Mouse (Mus musculus): Measurements from ENCODE around the gene Pik3ap1. TPM values are rescaled to one million over a fixed set of nuclear protein-coding genes. Genes with fewer than 3 reads are reported as not detected.
"Not testable (repeated sequence)": the region's sequence is repeated elsewhere in the genome, so short reads cannot be mapped to it uniquely, and the experiment has no call there.

The Pik3ap1 gene
- total RNA-seq (2021): under 1 TPM; 0.07 to 0.43 TPM
- long read RNA-seq, experiment 1: 0 reads
- long read RNA-seq, experiment 2: 0 reads

DNA sequence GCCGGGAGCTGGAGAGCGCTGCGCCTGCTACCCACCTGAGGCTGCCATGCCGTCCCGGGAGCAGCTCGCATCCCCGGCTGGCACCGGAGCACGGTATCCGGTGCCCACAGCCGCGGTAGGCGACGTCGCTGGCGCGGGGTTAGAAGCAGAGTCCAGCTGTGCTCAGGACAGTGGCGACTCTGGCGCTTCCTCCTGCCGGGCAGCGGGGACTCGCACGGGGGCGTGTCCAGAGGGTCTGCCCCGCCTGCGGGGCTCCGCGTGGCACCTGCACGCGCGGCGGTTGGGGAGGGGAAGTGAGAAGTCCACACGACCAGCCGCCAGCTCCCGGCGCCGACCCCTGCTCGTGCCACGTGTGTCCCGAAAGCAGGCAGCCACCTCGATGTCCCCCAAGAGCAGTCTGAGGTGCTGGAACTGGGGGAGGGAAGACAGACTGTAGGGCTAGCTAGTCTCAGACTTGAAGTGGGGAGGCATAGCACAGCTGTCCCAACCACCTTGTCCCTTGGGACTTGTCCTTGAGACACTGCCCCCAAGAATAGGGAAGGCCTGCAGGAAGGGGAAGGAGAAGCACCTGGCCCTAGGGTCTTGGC is at the start of gene Pik3ap1:
Gene Pik3ap1, minus strand, starts transcription at position 181 of the 587 bp plus-strand sequence.
- DNase-seq (ENCODE audit: low spot score): peak; percentile 13

DNA sequence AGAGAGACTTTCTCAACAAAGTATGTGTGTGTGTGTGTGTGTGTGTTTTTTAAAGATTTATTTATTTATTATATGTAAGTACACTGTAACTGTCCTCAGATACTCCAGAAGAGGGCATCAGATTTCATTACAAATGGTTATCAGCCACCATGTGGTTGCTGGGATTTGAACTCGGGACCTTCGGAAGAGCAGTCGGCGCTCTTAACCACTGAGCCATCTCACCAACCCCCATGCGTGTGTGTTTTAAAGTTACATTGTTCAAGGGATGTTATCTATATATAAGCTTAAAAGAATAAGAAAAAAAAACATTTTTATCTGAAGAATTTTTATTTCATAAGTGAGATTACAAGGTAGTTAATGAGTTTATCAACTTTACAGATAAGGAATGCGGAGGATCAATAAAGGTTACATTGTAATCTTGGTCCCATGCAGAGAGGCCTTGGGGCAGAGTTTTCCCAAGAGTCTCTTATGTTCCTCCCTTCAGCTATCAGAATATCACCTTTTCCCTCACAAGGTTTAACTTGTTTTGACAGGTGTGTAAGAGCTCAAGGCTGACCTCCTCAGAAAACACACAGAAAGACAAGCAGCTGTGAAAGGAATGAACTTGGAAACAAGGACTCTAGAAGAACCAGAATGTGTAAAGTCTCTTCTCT is 46.7 kb upstream of the Pik3ap1 start:
- DNase-seq (ENCODE audit: low spot score): not testable (repeated sequence)

DNA sequence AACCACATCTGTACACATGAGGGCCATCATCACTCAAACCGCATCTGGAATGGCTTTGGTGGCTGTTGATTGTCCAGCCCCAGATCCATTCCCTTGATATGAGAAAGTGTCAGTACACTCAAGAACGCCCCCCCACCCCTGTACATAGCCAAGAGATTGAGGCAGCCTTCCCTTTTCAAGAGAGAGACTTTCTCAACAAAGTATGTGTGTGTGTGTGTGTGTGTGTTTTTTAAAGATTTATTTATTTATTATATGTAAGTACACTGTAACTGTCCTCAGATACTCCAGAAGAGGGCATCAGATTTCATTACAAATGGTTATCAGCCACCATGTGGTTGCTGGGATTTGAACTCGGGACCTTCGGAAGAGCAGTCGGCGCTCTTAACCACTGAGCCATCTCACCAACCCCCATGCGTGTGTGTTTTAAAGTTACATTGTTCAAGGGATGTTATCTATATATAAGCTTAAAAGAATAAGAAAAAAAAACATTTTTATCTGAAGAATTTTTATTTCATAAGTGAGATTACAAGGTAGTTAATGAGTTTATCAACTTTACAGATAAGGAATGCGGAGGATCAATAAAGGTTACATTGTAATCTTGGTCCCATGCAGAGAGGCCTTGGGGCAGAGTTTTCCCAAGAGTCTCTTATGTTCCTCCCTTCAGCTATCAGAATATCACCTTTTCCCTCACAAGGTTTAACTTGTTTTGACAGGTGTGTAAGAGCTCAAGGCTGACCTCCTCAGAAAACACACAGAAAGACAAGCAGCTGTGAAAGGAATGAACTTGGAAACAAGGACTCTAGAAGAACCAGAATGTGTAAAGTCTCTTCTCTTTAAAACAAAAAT is 41.2 kb upstream of the Pik3ap1 start:
- DNase-seq (ENCODE audit: low spot score): not testable (repeated sequence)

DNA sequence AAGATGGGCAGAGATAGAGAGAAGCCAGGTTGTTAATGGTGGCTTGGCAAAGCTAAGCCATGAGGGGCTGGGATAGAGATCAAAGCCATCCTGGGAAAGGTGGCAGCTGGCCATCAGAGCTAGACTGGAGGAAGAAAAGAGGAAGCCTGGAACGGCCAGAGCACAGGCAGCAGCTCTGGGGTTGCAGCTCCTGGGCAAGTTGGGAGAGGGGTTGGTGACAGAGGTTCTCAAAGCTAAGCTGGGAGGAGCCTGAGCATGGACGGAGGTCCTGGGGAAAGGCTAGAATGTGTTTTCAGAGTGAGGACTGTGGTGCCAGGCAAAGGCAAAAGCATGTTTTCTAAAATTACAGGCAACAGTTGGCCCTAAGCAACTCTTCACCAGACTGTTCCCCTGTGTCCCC is 36.4 kb upstream of the Pik3ap1 start:
- no peak for DNase-seq (ENCODE audit: low spot score)

DNA sequence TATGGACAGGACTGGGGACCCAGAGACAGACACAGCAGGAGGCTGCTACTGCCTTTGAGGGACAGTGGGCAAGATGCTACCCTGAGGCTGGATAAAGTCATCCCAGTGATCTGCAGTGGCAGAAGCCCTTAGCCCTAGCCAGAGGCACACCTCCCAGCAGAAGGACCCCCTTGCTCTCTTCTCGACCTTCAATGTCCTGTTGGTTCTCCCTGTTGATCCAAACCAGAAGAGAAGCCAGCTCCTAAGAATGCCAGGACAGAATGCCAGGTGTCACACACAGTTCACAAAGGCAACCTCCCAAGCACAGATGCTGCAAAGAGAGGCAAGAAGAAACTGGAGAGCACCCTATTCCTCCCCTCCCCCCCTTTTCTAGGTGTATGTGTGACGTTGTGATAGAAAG is 33.9 kb upstream of the Pik3ap1 start:
- no peak for DNase-seq (ENCODE audit: low spot score)

DNA sequence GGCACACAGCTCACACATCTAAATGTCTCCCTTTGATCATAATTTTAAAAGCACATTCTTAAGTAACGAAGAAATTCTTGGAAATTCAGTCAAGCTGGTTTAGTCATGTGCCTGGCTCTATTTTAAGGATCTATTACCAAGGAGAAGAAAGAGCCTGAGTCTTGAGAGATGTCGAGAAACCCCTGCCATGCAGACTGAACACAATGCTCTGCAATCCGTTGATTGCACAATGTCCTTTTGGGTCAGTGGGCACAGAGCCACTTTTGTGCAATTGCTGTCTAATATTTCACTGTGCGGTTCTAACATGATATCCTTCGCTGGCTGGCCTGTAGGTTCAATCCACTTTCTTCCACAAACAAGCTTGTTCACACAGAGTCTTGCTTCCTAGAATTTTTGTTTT is 33.1 kb upstream of the Pik3ap1 start:
- DNase-seq (ENCODE audit: low spot score): no peak

DNA sequence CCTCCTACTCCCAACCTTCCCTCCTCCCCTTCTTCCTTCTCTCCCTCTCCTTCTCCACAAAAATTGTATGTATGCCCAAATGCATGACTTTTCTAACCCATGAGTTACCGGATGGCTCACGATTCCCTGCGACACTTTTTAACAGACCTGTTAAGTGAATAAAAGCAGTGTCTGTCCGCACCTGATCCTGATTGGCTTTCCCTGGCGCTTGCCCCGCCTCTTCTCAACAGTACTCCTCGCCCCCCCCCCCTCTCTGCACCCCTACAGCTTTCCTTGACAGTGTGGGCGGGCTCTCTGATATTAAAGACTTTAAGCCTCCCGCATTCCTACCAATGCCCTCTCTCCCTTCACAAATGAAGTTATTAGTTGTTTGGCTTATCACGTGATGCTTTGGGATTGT is 31.3 kb upstream of the Pik3ap1 start:
- DNase-seq (ENCODE audit: low spot score): no peak

DNA sequence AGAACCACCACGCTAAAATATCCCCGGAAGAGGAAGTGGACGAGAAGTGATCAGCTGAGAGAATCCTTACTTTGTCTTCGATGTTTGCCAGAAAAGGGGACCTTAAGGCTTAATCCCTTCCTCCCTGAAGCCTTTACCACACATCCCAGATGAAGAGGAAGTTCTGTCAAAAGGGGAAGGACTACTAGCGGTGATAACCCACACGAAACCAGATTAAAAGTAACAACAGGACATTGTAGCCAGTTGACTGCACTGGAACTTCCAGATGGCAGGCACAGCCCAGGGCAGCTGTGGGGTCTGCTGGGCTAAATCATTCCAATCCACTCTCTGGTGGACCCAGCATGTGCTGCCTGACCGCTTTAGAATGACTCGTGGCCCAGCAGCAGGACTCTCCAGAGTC is 17.7 kb upstream of the Pik3ap1 start:
- DNase-seq (ENCODE audit: low spot score): no peak

DNA sequence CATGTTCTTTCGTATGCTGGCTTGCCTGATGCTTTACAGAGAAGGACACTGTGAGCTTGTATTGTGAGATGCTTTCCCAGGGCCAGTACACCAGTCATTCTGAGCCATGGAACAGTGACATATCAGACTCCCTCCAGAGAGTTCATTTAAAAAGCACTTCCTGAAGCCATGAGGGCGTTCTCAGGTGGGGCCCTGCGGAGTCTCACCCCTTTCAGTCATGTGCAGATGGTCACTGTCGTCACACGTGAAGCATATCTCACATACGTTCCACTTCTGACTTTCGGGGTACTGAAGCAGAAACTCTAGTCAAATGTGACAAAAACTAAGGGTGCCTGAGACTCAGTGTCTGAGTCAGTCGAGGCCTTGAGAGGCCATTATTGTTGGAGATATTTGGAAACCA is 6.0 kb upstream of the Pik3ap1 start:
- DNase-seq (ENCODE audit: low spot score): no peak

DNA sequence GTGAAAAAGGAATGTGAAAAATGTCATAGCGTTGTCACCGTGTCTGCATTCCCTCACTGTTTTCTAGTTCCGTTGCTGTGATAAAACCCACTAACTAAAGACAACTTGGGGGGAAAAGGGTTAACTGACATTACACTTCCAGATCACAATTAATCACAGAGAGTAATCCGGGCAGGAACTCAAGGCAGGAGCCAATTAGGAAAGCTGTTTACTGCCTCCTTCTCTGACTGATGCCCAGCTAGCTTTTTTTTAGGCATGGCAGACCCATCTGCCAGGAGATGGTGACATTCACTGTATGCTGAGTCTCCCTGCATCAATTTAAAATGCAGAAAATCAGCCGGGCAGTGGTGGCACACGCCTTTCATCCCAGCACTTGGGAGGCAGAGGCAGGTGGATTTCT is 4.4 kb upstream of the Pik3ap1 start:
- DNase-seq (ENCODE audit: low spot score): no peak

DNA sequence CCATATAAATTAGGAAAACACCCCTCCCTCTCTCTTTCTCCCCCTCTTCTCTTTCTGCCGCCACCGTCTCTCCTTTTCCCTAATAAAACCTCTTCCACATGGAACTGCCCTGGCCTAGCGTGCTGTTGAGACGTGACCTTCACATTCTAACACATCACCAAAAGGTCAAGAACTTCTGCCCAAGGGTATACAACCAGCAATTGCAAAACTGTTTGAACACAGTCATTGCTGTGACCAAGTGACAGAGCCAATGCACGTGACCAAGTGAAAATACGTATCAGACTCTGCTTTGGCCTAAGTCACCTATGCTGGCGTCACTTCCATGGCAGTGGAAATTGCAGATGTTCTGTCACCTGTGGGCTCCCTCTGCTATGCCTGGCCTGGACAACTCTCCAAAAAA is 3.3 kb upstream of the Pik3ap1 start:
- DNase-seq (ENCODE audit: low spot score): no peak

DNA sequence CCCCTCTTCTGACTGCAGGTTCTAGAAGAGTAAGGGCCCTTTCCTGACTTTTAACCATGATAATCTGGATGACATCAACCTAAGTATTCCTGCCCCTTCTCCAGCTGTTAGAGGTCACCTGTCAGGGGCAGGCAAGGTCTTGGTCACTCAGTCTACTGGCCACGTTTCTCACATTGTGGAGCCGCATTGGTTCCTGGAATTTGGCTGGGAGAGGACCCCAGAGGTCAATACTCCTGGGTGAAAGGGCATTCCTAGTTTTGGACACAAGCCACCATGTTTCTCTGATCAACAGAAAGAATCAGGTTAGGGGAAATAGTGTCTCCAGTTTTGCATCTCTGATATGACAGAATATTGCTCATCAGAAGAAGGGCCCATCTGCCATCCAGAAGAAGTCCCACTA is 2.4 kb upstream of the Pik3ap1 start:
- DNase-seq (ENCODE audit: low spot score): no peak

DNA sequence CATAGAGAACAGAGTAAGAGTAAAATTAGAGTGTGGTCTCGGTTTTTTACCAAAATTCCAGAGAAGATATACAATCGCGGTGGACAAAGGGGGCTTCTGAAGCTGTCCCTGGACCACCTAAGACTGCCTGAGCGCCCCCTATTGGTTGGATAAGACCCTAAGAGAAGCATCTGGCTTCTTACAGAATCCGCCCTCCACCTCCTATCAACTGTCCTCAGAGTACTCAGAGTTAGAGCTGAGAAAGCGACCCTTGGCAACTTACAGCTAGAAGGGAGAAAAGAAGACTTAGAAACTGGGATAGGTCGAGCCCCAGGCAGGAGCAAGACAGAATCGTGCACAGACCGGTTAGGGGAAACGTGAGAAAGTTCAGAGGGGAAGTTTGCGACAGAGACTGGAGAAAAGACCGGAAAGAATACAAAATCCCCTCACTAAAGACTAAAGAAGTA is 473 bp downstream of the Pik3ap1 start:
- no peak for DNase-seq (ENCODE audit: low spot score)

DNA sequence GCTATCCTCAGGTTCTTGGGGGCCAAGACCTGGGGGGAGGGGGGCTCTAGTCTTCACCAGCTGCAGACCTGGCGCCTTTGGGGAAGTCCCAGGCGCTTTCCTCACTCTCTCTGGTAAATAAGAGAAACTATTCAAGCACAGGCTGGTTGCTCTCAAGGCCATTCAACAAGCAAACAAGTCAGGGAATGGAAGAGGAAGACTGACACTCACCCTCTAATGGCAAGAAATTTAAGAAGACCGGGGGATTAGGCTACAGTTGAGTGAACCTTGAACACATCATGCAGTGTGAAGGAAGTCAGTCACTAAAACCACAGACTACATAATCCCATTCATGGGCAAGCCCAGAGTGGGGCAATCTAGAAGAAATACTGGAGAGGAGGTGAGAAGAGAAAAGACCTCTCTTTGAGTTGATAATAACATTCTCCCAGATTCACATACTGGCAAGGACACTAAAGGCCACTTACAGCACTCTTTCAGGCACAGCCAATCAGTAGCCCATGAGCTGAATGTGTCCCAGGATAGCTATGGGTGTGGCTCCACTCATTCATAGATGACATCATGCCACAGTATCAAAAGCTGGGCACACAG is 2.4 kb downstream of the Pik3ap1 start:
- no peak for DNase-seq (ENCODE audit: low spot score)

DNA sequence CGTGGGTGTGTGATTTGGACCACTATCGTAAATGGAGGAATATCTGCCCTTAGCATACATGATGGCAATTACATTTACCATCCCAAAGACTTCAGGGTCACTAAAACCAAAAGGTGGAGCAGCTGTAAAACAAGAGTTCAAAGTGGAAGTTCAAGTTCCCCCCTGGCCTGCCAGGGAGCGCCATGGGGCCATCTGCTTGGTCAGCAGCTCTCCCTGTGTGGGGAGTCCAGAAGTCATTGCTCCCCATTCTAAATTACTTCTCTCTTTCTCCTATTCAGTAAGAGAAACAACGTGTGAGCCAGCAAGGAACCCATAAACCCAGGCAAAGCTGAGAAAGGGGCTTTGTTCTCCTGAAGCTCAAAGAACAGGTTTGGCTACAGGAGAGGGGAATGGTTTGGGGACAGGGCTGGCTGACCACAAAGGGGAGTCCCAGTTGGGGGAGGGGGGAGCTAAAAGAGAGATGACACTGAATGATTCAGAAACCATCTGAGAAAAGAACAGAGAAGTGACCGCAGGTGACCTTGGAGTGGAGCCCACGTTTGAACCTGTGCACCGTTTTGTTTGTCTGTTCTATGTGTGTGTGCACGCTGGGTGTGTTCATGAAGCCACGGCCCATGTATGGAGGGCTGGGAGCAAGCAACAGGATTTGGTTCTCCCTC is 3.2 kb downstream of the Pik3ap1 start:
- DNase-seq (ENCODE audit: low spot score): no peak

DNA sequence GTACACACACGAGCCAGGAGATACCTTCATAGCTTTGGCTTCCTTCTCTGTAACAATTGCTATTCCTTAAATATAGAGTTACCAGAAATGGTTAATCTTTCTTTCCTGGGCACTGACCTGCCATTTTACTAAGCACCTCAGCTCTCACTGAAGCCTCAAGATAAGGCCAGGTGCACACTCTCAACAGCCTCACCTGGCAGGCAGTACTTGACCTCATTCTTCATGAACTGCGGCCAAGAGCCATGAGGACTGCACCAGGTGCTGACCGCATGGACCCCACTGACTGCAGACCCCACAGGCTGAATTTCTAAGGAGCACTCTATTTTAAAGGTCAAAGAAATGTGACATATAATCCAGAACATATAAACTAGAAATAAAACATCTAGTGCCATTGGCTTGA is 5.7 kb downstream of the Pik3ap1 start:
- DNase-seq (ENCODE audit: low spot score): no peak

DNA sequence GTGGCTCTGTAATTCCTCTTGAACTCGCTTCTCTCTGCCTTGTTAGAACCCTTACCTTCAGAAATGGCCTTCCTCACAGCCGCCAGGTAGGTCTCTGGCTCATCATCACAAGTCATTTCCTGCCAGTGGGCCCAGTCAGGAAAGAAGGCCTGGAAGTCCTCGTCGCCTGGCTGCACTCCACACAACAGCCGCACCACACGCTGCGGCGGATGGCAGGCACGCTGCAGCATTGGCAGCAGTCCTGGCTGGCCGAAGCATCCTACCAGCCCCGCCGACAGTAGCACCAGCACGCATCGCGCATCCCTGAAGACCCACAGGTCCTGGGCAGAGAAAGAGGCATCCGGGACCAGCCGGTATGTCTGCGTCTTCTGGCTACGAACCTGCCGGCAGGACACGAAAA is 9.1 kb downstream of the Pik3ap1 start:
- no peak for DNase-seq (ENCODE audit: low spot score)

DNA sequence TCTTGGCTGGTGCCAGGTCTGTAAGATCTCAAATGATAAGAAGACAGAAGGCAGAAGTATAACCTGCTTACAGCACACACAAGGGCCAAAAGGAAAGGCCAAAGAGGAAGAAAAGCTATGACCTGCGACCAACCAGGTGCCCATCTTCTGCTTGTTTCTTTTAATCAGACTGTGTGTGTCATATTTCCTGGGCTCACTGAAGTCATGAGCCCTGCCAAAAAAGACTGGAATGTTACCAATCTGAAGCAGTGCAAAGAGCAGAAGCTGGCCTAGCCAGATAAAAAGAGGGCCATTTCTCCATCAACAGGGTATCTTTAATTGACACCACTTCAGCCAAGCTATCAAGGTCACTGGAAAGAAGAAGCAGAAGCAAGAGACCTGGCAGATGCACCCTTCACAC is 9.8 kb downstream of the Pik3ap1 start:
- DNase-seq (ENCODE audit: low spot score): no peak

DNA sequence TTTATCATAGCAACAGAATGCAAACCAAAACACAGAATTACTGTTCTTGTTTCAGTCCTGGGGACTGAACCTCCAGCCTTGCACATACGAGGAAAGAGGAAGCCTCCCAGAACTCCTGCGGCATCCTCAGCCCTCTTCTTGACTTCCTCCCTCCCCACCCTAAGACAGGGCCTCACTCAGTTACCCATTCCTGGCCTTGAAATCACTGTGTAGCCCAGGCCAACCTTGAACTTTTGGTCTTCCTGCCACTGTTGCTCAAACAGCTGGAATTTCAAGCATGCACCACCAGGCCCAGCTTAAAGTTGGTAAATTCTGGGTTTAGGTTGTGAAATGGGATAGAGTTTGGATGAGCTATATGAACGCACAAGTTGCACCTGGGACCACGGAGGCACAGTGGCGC is 10.2 kb downstream of the Pik3ap1 start:
- no peak for DNase-seq (ENCODE audit: low spot score)

DNA sequence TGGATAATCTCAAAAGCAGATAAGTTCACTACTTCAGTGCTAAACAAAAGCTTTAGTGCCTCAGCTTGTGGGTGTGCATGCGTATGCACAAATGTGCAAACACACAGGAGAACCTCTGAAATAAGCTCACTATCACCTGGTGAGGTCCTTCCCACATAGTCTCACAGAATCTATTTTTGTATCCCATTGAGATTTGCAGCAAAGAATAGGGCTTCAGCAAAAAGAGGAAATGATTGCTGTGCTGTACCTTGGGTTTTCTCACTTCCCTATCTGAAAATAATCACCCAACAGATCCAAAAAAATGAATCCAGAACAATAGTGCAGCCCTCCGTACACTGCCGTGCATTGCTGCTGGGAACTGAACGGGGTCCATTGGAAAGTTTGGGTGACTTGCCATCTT is 12.6 kb downstream of the Pik3ap1 start:
- no peak for DNase-seq (ENCODE audit: low spot score)

DNA sequence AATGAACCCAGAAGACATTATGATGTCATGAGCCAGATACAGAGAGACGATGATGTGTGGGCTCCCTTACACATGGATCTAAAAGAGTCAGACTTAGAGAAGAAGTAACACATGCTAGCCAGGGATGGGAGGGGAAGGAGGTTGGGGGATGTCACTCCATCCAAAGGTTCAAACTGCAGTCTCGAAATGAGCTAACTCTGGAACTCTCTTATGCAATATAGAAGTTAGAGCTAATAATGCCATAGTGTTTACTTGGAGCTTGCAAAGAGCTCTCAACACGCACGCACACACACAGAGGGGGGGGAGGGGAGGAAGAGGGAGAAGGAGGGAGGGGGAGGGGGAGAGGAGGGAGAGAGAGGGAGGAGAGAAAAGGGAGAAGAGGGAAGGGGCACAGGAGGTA is 13.5 kb downstream of the Pik3ap1 start:
- no peak for DNase-seq (ENCODE audit: low spot score)
